Mouse (Mus musculus): ENCODE data around the gene Cela3b. TPM values are rescaled to one million over a fixed set of nuclear protein-coding genes. Genes with fewer than 3 reads are reported as not detected.

Gene Cela3b
- polyA plus RNA-seq, 1 experiment from 2014 or later: 0.17 TPM

Other genes with a start within 250 kb of the Cela3b start
- 0.12 and 0.22 TPM in 2 replicates for gene Wnt4, start 153.1 kb downstream of the Cela3b start, polyA plus RNA-seq (2015; fragmentation: Nextera tagmentation; extraction: Ambion mirVana)
- gene Cdc42, start 72.8 kb downstream of the Cela3b start, polyA plus RNA-seq (2015; fragmentation: Nextera tagmentation; extraction: Ambion mirVana): 284 and 331 TPM in 2 replicates
- gene Cela3a, start 20.7 kb downstream of the Cela3b start, polyA plus RNA-seq (2015; fragmentation: Nextera tagmentation; extraction: Ambion mirVana): not detected in 2 replicates
- not detected in 2 replicates for gene 1700013G24Rik, start 22.7 kb upstream of the Cela3b start, polyA plus RNA-seq (2015; fragmentation: Nextera tagmentation; extraction: Ambion mirVana)
- gene Hspg2, start 38.2 kb upstream of the Cela3b start, polyA plus RNA-seq (2015; fragmentation: Nextera tagmentation; extraction: Ambion mirVana): 2.6 and 3.2 TPM in 2 replicates
- gene Ldlrad2, start 144.0 kb upstream of the Cela3b start, polyA plus RNA-seq (2015; fragmentation: Nextera tagmentation; extraction: Ambion mirVana): not detected in 2 replicates
- gene Usp48, start 163.2 kb upstream of the Cela3b start, polyA plus RNA-seq (2015; fragmentation: Nextera tagmentation; extraction: Ambion mirVana): 36.0 and 44.6 TPM in 2 replicates
- gene Rap1gap, start 234.2 kb upstream of the Cela3b start, polyA plus RNA-seq (2015; fragmentation: Nextera tagmentation; extraction: Ambion mirVana): 1.2 and 1.4 TPM in 2 replicates